18 mouse cellular contexts compared by ENCODE assay signal in the genomic region with DNA sequence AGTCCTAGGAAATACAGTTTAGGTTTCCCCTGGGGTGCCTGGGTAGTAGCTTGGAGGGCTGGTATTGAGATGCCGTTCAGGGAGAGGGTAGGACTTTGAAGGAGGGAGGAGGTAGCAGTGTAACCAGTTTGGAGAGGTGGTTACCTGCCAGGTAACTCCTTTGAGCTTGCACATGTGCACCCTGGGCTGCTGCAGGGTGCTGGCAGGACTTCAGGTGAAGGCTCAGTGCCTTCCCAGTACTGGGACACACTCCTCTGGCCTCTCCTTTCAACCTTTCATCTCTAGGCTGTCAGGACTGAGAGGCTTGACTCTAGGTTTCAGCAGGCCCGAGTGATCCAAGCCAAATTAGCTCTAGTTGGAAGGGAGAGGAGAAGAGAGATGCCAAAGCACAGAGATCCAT. TPM values are rescaled to one million over a fixed set of nuclear protein-coding genes. Genes with fewer than 3 reads are reported as not detected.
DNase-seq lines count a peak whose midpoint lies in the region; ATAC-seq and TF ChIP-seq lines count a peak whose summit lies in the region.
"Had no signal": no experiment of that assay in that cellular context is flagged by ENCODE, and none has a peak within 500 bp of the region (broad histone marks: within the 10 kb centered on the region; RNA-seq: fewer than 3 reads in every experiment).

No protein-coding gene starts in this region.

- no peaks in the 10 kb centered on the region for H3K27me3 ChIP-seq in intestine, embryonic 14.5 days (replicated peaks; ENCODE audit: control insufficient read depth, insufficient read depth, low read length)
- no peaks in the 10 kb centered on the region for H3K27me3 ChIP-seq in intestine, postnatal 0 days (replicated peaks; ENCODE audit: control insufficient read depth, insufficient read depth, low read length)
- no peaks in the 10 kb centered on the region for H3K27me3 ChIP-seq in lung, postnatal 0 days (replicated peaks; ENCODE audit: insufficient read depth, low read length)
- H3K27me3 ChIP-seq in intestine, embryonic 15.5 days (replicated peaks): no peaks in the 10 kb centered on the region
- H3K27me3 ChIP-seq in stomach, embryonic 15.5 days (replicated peaks): no peaks in the 10 kb centered on the region
- H3K27me3 ChIP-seq: forebrain, embryonic 13.5 days; neural tube, embryonic 15.5 days had no signal

- DNase-seq in intestine, embryonic 14.5 days (ENCODE audit: low spot score): no peak
- DNase-seq in lung, postnatal 0 days (ENCODE audit: low spot score): no peak
- no peak for DNase-seq in lung, postnatal 10 days
- DNase-seq in left cerebral cortex, postnatal 25 days (ENCODE audit: low spot score in 2 of 2): no peak
- DNase-seq in cerebellum, postnatal 25 days: no peak
- DNase-seq: adrenal gland, postnatal 25 days; cerebellum, adult 8-10 months had no signal

- H3K4me3 ChIP-seq in intestine, embryonic 14.5 days (ENCODE audit: low read depth, low read length): no peak overlapping the region
- H3K4me3 ChIP-seq in intestine, postnatal 0 days (ENCODE audit: low read depth, low read length): no peak overlapping the region
- no peak overlapping the region for H3K4me3 ChIP-seq in lung, postnatal 0 days (ENCODE audit: low read depth, low read length)
- H3K4me3 ChIP-seq in intestine, embryonic 15.5 days (replicated peaks): no peak overlapping the region
- no peak overlapping the region for H3K4me3 ChIP-seq in stomach, embryonic 15.5 days (replicated peaks)
- H3K4me3 ChIP-seq: forebrain, embryonic 13.5 days; hindbrain, embryonic 10.5 days; left cerebral cortex, adult 2 months; neural tube, embryonic 15.5 days had no signal

- TF ChIP-seq EP300 in lung, postnatal 0 days (IDR thresholded peaks at IDR 0.05): no peak

- WGBS in intestine, embryonic 14.5 days: 80% methylated on average over 2 of the region's 2 CpGs
- 68% methylated on average over 2 of the region's 2 CpGs for WGBS in intestine, postnatal 0 days
- WGBS in lung, postnatal 0 days: 53% methylated on average over 2 of the region's 2 CpGs
- WGBS in intestine, embryonic 15.5 days: 62% methylated on average over 2 of the region's 2 CpGs
- 58% methylated on average over 2 of the region's 2 CpGs for WGBS in stomach, embryonic 15.5 days

- peak; percentile 20; the same call in 1 of the 2 replicates for ATAC-seq in intestine, embryonic 14.5 days (replicated peaks; ENCODE audit: low FRiP score, low TSS enrichment, low read depth)
- ATAC-seq in intestine, postnatal 0 days: no peak
- ATAC-seq in lung, postnatal 0 days: peak; percentile 8; the same call in 1 of the 2 replicates
- peak; percentile 36 for ATAC-seq in intestine, embryonic 15.5 days
- no peak for ATAC-seq in stomach, embryonic 15.5 days (ENCODE audit: insufficient read depth, low FRiP score, low read depth)
- ATAC-seq: forebrain, embryonic 13.5 days had no signal

- no peak overlapping the region for H3K4me2 ChIP-seq in intestine, embryonic 14.5 days (ENCODE audit: low read length)
- no peak overlapping the region for H3K4me2 ChIP-seq in intestine, postnatal 0 days (replicated peaks; ENCODE audit: low read depth)
- no peak overlapping the region for H3K4me2 ChIP-seq in lung, postnatal 0 days (replicated peaks; ENCODE audit: low read depth, low read length)
- no peak overlapping the region for H3K4me2 ChIP-seq in intestine, embryonic 15.5 days (replicated peaks)
- H3K4me2 ChIP-seq in stomach, embryonic 15.5 days: no peak overlapping the region
- H3K4me2 ChIP-seq: forebrain, embryonic 13.5 days; neural tube, embryonic 15.5 days had no signal

- no peaks in the 10 kb centered on the region for H3K36me3 ChIP-seq in intestine, embryonic 14.5 days (ENCODE audit: control insufficient read depth, insufficient read depth, low read length)
- H3K36me3 ChIP-seq in intestine, postnatal 0 days (ENCODE audit: control insufficient read depth, insufficient read depth): peaks cover 7% of the 10 kb centered on the region; the same call in 1 of the 2 replicates
- H3K36me3 ChIP-seq in lung, postnatal 0 days (ENCODE audit: insufficient read depth, low read length): no peaks in the 10 kb centered on the region
- H3K36me3 ChIP-seq in intestine, embryonic 15.5 days: no peaks in the 10 kb centered on the region
- H3K36me3 ChIP-seq in stomach, embryonic 15.5 days: no peaks in the 10 kb centered on the region
- H3K36me3 ChIP-seq: hindbrain, embryonic 10.5 days; neural tube, embryonic 15.5 days had no signal

- intact Hi-C loops in left cerebral cortex, postnatal 25 days (cut with DNase I): loop anchor here (5.0 kb wide), 1 partner anchor 56 kb away; no protein-coding TSS in a partner anchor

- no peaks in the 10 kb centered on the region for H3K4me1 ChIP-seq in intestine, embryonic 14.5 days (replicated peaks; ENCODE audit: control insufficient read depth, insufficient read depth, low read length)
- peaks cover 5% of the 10 kb centered on the region for H3K4me1 ChIP-seq in intestine, postnatal 0 days (replicated peaks; ENCODE audit: control insufficient read depth, insufficient read depth, low read length)
- no peaks in the 10 kb centered on the region; the same call in 1 of the 2 replicates for H3K4me1 ChIP-seq in lung, postnatal 0 days (ENCODE audit: insufficient read depth, low read depth, low read length)
- peaks cover 7% of the 10 kb centered on the region; the same call in 1 of the 2 replicates for H3K4me1 ChIP-seq in intestine, embryonic 15.5 days (replicated peaks)
- H3K4me1 ChIP-seq in stomach, embryonic 15.5 days: 0 out of 2 replicates have a peak, but pooled peaks cover 3% of the 10 kb centered on the region
- H3K4me1 ChIP-seq: forebrain, embryonic 13.5 days; hindbrain, embryonic 10.5 days; neural tube, embryonic 15.5 days had no signal

- no peak overlapping the region for H3K27ac ChIP-seq in intestine, embryonic 14.5 days (ENCODE audit: low read depth)
- no peak overlapping the region for H3K27ac ChIP-seq in intestine, postnatal 0 days (ENCODE audit: low read depth, low read length)
- peak overlapping the region; percentile 48 for H3K27ac ChIP-seq in lung, postnatal 0 days (ENCODE audit: low read length)
- 0 out of 2 replicates have a peak overlapping the region, but pooled peaks have one; percentile 17 for H3K27ac ChIP-seq in intestine, embryonic 15.5 days
- peak overlapping the region; percentile 45 for H3K27ac ChIP-seq in stomach, embryonic 15.5 days
- H3K27ac ChIP-seq: forebrain, embryonic 13.5 days; hindbrain, embryonic 10.5 days; left cerebral cortex, adult 2 months; neural tube, embryonic 15.5 days had no signal

- no peak overlapping the region for H3K9ac ChIP-seq in intestine, embryonic 14.5 days (ENCODE audit: low read length)
- H3K9ac ChIP-seq in intestine, postnatal 0 days (ENCODE audit: low read depth, low read length): no peak overlapping the region
- no peak overlapping the region for H3K9ac ChIP-seq in lung, postnatal 0 days (replicated peaks; ENCODE audit: low read depth)
- no peak overlapping the region for H3K9ac ChIP-seq in intestine, embryonic 15.5 days
- no peak overlapping the region for H3K9ac ChIP-seq in stomach, embryonic 15.5 days
- H3K9ac ChIP-seq: forebrain, embryonic 13.5 days; neural tube, embryonic 15.5 days had no signal

- H3K9me3 ChIP-seq in intestine, embryonic 14.5 days (ENCODE audit: control insufficient read depth, low read length): no peaks in the 10 kb centered on the region
- H3K9me3 ChIP-seq in intestine, postnatal 0 days (ENCODE audit: control insufficient read depth): no peaks in the 10 kb centered on the region
- no peaks in the 10 kb centered on the region for H3K9me3 ChIP-seq in lung, postnatal 0 days (ENCODE audit: low read length)
- H3K9me3 ChIP-seq in intestine, embryonic 15.5 days: no peaks in the 10 kb centered on the region
- H3K9me3 ChIP-seq in stomach, embryonic 15.5 days: no peaks in the 10 kb centered on the region
- H3K9me3 ChIP-seq: forebrain, embryonic 13.5 days; hindbrain, embryonic 10.5 days; neural tube, embryonic 15.5 days had no signal

- TF ChIP-seq CTCF in intestine, postnatal 0 days (IDR thresholded peaks at IDR 0.05; ENCODE audit: low read depth): no peak
- TF ChIP-seq CTCF in lung, postnatal 0 days (IDR thresholded peaks at IDR 0.05): no peak

RNA-seq across cellular contexts. Expression of gene S100a14, which starts 0.6 kb away (rescaled TPM):
- polyA plus RNA-seq in intestine, embryonic 14.5 days (2014; fragmentation: Nextera tagmentation; extraction: Ambion mirVana): 0.91 and 1.0 TPM in 2 replicates
- polyA plus RNA-seq in intestine, postnatal 0 days (2015; fragmentation: Nextera tagmentation; extraction: Ambion mirVana): 0.61 and 1.1 TPM in 2 replicates
- polyA plus RNA-seq in lung, postnatal 0 days (2015; fragmentation: Nextera tagmentation; extraction: Ambion mirVana): 77.5 and 100 TPM in 2 replicates
- 6.3 and 8.5 TPM in 2 replicates for polyA plus RNA-seq in intestine, embryonic 15.5 days (2015; fragmentation: Nextera tagmentation; extraction: Ambion mirVana)
- 43.9 and 74.6 TPM in 2 replicates for polyA plus RNA-seq in stomach, embryonic 15.5 days (2015; fragmentation: Nextera tagmentation; extraction: Ambion mirVana)
- total RNA-seq in left cerebral cortex, postnatal 25 days (2021): under 1 TPM; 0.50 to 0.71 TPM
- total RNA-seq: granulocyte monocyte progenitor cell, adult 5-6 weeks; monocyte, adult 5-6 weeks had no signal
- polyA plus RNA-seq: cortical plate, adult 2 months; forebrain, embryonic 13.5 days; heart, embryonic 14.5 days; hindbrain, embryonic 10.5 days had no signal

RNA-seq across cellular contexts. Expression of gene S100a16, which starts 11.0 kb away (rescaled TPM):
- 107 and 121 TPM in 2 replicates for polyA plus RNA-seq in intestine, embryonic 14.5 days (2014; fragmentation: Nextera tagmentation; extraction: Ambion mirVana)
- 61.6 and 69.1 TPM in 2 replicates for polyA plus RNA-seq in intestine, postnatal 0 days (2015; fragmentation: Nextera tagmentation; extraction: Ambion mirVana)
- 368 and 387 TPM in 2 replicates for polyA plus RNA-seq in lung, postnatal 0 days (2015; fragmentation: Nextera tagmentation; extraction: Ambion mirVana)
- polyA plus RNA-seq in intestine, embryonic 15.5 days (2015; fragmentation: Nextera tagmentation; extraction: Ambion mirVana): 109 and 122 TPM in 2 replicates
- 225 and 274 TPM in 2 replicates for polyA plus RNA-seq in stomach, embryonic 15.5 days (2015; fragmentation: Nextera tagmentation; extraction: Ambion mirVana)
- 10 to 100 TPM; 73.7 to 82.8 TPM for total RNA-seq in left cerebral cortex, postnatal 25 days (2021)
- total RNA-seq: granulocyte monocyte progenitor cell, adult 5-6 weeks; monocyte, adult 5-6 weeks had no signal

RNA-seq across cellular contexts. Expression of gene S100a13, which starts 11.8 kb away (rescaled TPM):
- 27.7 and 30.3 TPM in 2 replicates for polyA plus RNA-seq in intestine, embryonic 14.5 days (2014; fragmentation: Nextera tagmentation; extraction: Ambion mirVana)
- 70.3 and 78.7 TPM in 2 replicates for polyA plus RNA-seq in intestine, postnatal 0 days (2015; fragmentation: Nextera tagmentation; extraction: Ambion mirVana)
- polyA plus RNA-seq in lung, postnatal 0 days (2015; fragmentation: Nextera tagmentation; extraction: Ambion mirVana): 159 and 167 TPM in 2 replicates
- polyA plus RNA-seq in intestine, embryonic 15.5 days (2015; fragmentation: Nextera tagmentation; extraction: Ambion mirVana): 35.6 and 36.3 TPM in 2 replicates
- polyA plus RNA-seq in stomach, embryonic 15.5 days (2015; fragmentation: Nextera tagmentation; extraction: Ambion mirVana): 34.7 and 39.0 TPM in 2 replicates
- total RNA-seq in left cerebral cortex, postnatal 25 days (2021): 10 to 100 TPM; 17.0 to 21.1 TPM

RNA-seq across cellular contexts. Expression of gene S100a1, which starts 11.9 kb away (rescaled TPM):
- polyA plus RNA-seq in intestine, embryonic 14.5 days (2014; fragmentation: Nextera tagmentation; extraction: Ambion mirVana): 50.7 and 66.8 TPM in 2 replicates
- polyA plus RNA-seq in intestine, postnatal 0 days (2015; fragmentation: Nextera tagmentation; extraction: Ambion mirVana): 1,091 and 1,109 TPM in 2 replicates
- 289 and 309 TPM in 2 replicates for polyA plus RNA-seq in lung, postnatal 0 days (2015; fragmentation: Nextera tagmentation; extraction: Ambion mirVana)
- polyA plus RNA-seq in intestine, embryonic 15.5 days (2015; fragmentation: Nextera tagmentation; extraction: Ambion mirVana): 82.3 and 109 TPM in 2 replicates
- 66.9 and 75.9 TPM in 2 replicates for polyA plus RNA-seq in stomach, embryonic 15.5 days (2015; fragmentation: Nextera tagmentation; extraction: Ambion mirVana)
- 100 to 1,000 TPM; 113 to 116 TPM for total RNA-seq in left cerebral cortex, postnatal 25 days (2021)

RNA-seq across cellular contexts. Expression of gene Chtop, which starts 16.8 kb away (rescaled TPM):
- polyA plus RNA-seq in intestine, embryonic 14.5 days (2014; fragmentation: Nextera tagmentation; extraction: Ambion mirVana): 86.4 and 87.0 TPM in 2 replicates
- polyA plus RNA-seq in intestine, postnatal 0 days (2015; fragmentation: Nextera tagmentation; extraction: Ambion mirVana): 61.3 and 63.7 TPM in 2 replicates
- polyA plus RNA-seq in lung, postnatal 0 days (2015; fragmentation: Nextera tagmentation; extraction: Ambion mirVana): 85.8 and 87.8 TPM in 2 replicates
- polyA plus RNA-seq in intestine, embryonic 15.5 days (2015; fragmentation: Nextera tagmentation; extraction: Ambion mirVana): 117 and 125 TPM in 2 replicates
- polyA plus RNA-seq in stomach, embryonic 15.5 days (2015; fragmentation: Nextera tagmentation; extraction: Ambion mirVana): 126 and 134 TPM in 2 replicates
- 100 to 1,000 TPM; 177 to 179 TPM for total RNA-seq in left cerebral cortex, postnatal 25 days (2021)

Comparison
In these comparisons a context has a peak if more than half of its experiments do, and no peak if none do; other contexts are left out.
1. ATAC-seq: peak in intestine, embryonic 14.5 days (single experiment), lung, postnatal 0 days (single experiment) and intestine, embryonic 15.5 days (single experiment); none in intestine, postnatal 0 days (single experiment) and stomach, embryonic 15.5 days (single experiment).
2. H3K27ac ChIP-seq: peak in lung, postnatal 0 days (single experiment), intestine, embryonic 15.5 days (single experiment) and stomach, embryonic 15.5 days (single experiment); none in intestine, embryonic 14.5 days (single experiment) and intestine, postnatal 0 days (single experiment).